Mouse (Mus musculus): ENCODE results near the gene Eef1akmt1. TPM values are rescaled to one million over a fixed set of nuclear protein-coding genes. Genes with fewer than 3 reads are reported as not detected.

The Eef1akmt1 gene
- total and polyA plus RNA-seq, 3 experiments: 1.1 to 39.7 (median 19.1) TPM

- Histone ChIP-seq H3K4me1 (ENCODE audit: insufficient read depth, low read depth, low read length) (no peaks in the 10 kb centered on the region; the same call in 1 of the 2 replicates), H3K9me3 (replicated peaks) (no peaks in the 10 kb centered on the region), H3K4me3 (ENCODE audit: low read depth, low read length) (no peak overlapping the region), H3K36me3 (replicated peaks) (peaks cover 64% of the 10 kb centered on the region), H3K27me3 (ENCODE audit: insufficient read depth, low read length) (no peaks in the 10 kb centered on the region)
- TF ChIP-seq TAL1 (conservative IDR thresholded peaks at IDR 0.05; ENCODE audit: low read depth, low read length) (no peak), CTCF (IDR thresholded peaks at IDR 0.05; ENCODE audit: low read depth, low read length) (no peak), GATA2 (IDR thresholded peaks at IDR 0.05; ENCODE audit: borderline replicate concordance, low read depth, low read length) (no peak), POLR2AphosphoS5 (IDR thresholded peaks at IDR 0.05; ENCODE audit: insufficient replicate concordance, low read depth, low read length) (no peak), GATA1 (IDR thresholded peaks at IDR 0.05; ENCODE audit: borderline replicate concordance, low read length) (no peak)
- no peak for DNase-seq (ENCODE audit: low spot score)
- no peak for ATAC-seq (ENCODE audit: extremely low read depth, insufficient number of reproducible peaks, low FRiP score, poor library complexity, severe bottlenecking)
Measured at GRCm38 (mm10) chr14:57552945-57553344, 18.5 kb downstream of the Eef1akmt1 start.

- Histone ChIP-seq H3K4me1 (ENCODE audit: insufficient read depth, low read depth, low read length) (peaks cover 3% of the 10 kb centered on the region), H3K9me3 (replicated peaks) (no peaks in the 10 kb centered on the region), H3K27me3 (ENCODE audit: insufficient read depth, low read length) (peaks cover 7% of the 10 kb centered on the region; the same call in 1 of the 2 replicates), H3K36me3 (replicated peaks) (peaks cover 28% of the 10 kb centered on the region), H3K4me3 (ENCODE audit: low read depth, low read length) (no peak overlapping the region)
- TF ChIP-seq CTCF (IDR thresholded peaks at IDR 0.05; ENCODE audit: low read depth, low read length): no peak
- TF ChIP-seq POLR2AphosphoS5 (IDR thresholded peaks at IDR 0.05; ENCODE audit: insufficient replicate concordance, low read depth, low read length): no peak
- no peak for TF ChIP-seq TAL1 (conservative IDR thresholded peaks at IDR 0.05; ENCODE audit: low read depth, low read length)
- no peak for TF ChIP-seq GATA1 (IDR thresholded peaks at IDR 0.05; ENCODE audit: borderline replicate concordance, low read length)
- TF ChIP-seq GATA2 (IDR thresholded peaks at IDR 0.05; ENCODE audit: borderline replicate concordance, low read depth, low read length): no peak
- DNase-seq (ENCODE audit: low spot score) (no peak), ATAC-seq (ENCODE audit: extremely low read depth, insufficient number of reproducible peaks, low FRiP score, poor library complexity, severe bottlenecking) (no peak)
Measured at GRCm38 (mm10) chr14:57547062-57547461, 24.4 kb downstream of the Eef1akmt1 start.

DNA sequence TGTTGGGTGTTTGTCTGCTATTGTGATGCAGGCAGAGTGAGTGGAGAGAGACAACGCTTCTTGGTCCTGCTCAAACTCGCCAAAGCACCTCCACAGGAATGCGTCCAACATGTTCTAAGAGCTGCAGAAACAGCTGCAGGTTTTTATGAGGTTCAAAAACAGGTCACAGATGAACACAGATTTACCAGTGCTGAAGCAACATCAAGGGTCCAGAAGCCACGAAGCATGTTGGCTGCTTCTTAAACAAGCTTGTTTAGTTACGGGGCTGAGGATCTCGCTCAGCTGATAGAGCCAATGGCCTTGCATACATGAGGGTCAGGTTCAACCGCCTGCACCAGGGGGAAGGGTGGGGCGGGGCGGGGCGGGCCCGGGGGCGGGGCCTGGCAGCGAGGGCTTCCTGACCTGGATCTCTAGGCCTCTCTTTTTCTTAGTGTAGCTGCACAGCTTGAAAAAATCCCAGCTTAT, 24.8 kb downstream of the Eef1akmt1 start:
- TF ChIP-seq POLR2AphosphoS5 (IDR thresholded peaks at IDR 0.05; ENCODE audit: insufficient replicate concordance, low read depth, low read length): no peak
- TF ChIP-seq TAL1 (conservative IDR thresholded peaks at IDR 0.05; ENCODE audit: low read depth, low read length): no peak
- TF ChIP-seq CTCF (IDR thresholded peaks at IDR 0.05; ENCODE audit: low read depth, low read length): no peak
- TF ChIP-seq GATA1 (IDR thresholded peaks at IDR 0.05; ENCODE audit: borderline replicate concordance, low read length): no peak
- no peak for TF ChIP-seq GATA2 (IDR thresholded peaks at IDR 0.05; ENCODE audit: borderline replicate concordance, low read depth, low read length)
- no peaks in the 10 kb centered on the region for H3K9me3 ChIP-seq (replicated peaks)
- H3K4me3 ChIP-seq (ENCODE audit: low read depth, low read length): no peak overlapping the region
- ATAC-seq (ENCODE audit: extremely low read depth, insufficient number of reproducible peaks, low FRiP score, poor library complexity, severe bottlenecking) (no peak), DNase-seq (ENCODE audit: low spot score) (no peak)
- H3K4me1 ChIP-seq (ENCODE audit: insufficient read depth, low read depth, low read length): peaks cover 3% of the 10 kb centered on the region
- peaks cover 28% of the 10 kb centered on the region for H3K36me3 ChIP-seq (replicated peaks)
- peaks cover 8% of the 10 kb centered on the region; the same call in 1 of the 2 replicates for H3K27me3 ChIP-seq (ENCODE audit: insufficient read depth, low read length)

DNA sequence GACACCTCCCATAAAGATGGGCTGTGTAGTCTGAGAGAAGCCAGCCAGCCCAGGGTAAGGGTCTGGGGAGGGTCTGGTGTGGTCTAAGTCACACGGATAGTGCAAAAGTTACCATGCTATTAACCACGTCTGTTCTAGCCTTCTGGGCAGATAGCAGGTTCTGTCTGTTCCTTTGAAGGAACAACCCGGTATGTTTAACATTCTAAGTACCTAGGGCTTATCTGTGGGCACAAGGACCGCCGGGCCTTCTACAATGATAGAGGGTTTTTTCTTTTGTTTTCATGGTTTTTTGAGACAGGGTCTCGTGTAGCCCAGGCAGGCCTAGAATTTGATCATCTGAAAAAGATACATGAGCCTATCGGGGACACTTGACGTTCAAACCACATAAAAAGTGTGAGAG, 25.3 kb downstream of the Eef1akmt1 start:
- peaks cover 9% of the 10 kb centered on the region for H3K27me3 ChIP-seq (ENCODE audit: insufficient read depth, low read length)
- peaks cover 3% of the 10 kb centered on the region for H3K4me1 ChIP-seq (ENCODE audit: insufficient read depth, low read depth, low read length)
- H3K9me3 ChIP-seq (replicated peaks): no peaks in the 10 kb centered on the region
- H3K36me3 ChIP-seq (replicated peaks): peaks cover 28% of the 10 kb centered on the region
- DNase-seq (ENCODE audit: low spot score): no peak
- ATAC-seq (ENCODE audit: extremely low read depth, insufficient number of reproducible peaks, low FRiP score, poor library complexity, severe bottlenecking): no peak
- H3K4me3 ChIP-seq (ENCODE audit: low read depth, low read length): no peak overlapping the region
- TF ChIP-seq CTCF (IDR thresholded peaks at IDR 0.05; ENCODE audit: low read depth, low read length) (no peak), POLR2AphosphoS5 (IDR thresholded peaks at IDR 0.05; ENCODE audit: insufficient replicate concordance, low read depth, low read length) (no peak), TAL1 (conservative IDR thresholded peaks at IDR 0.05; ENCODE audit: low read depth, low read length) (no peak)

DNA sequence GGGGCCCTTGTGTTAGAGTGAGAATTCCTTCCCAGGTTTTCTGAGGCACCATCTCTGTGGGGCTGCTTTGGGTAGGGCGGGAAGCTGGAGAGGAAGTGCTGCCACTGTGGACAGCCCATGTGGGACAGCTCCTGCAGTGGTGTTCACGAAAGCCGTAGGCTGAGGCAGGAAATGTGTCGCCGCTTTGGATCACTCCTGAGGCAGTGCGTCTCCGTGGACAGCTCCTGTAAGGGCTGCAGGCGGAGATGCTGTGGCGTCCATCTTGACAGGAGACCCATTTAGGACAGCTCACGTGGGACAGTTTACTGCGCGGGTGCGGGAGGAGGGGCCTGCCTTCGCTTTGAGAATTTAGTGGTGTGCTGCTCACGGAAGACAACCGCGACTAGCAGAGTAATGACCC, 25.9 kb downstream of the Eef1akmt1 start:
- DNase-seq (ENCODE audit: low spot score): no peak
- no peak for ATAC-seq (ENCODE audit: extremely low read depth, insufficient number of reproducible peaks, low FRiP score, poor library complexity, severe bottlenecking)
- peaks cover 15% of the 10 kb centered on the region for H3K27me3 ChIP-seq (ENCODE audit: insufficient read depth, low read length)
- no peak overlapping the region for H3K4me3 ChIP-seq (ENCODE audit: low read depth, low read length)
- peaks cover 3% of the 10 kb centered on the region for H3K4me1 ChIP-seq (ENCODE audit: insufficient read depth, low read depth, low read length)
- TF ChIP-seq GATA1 (IDR thresholded peaks at IDR 0.05; ENCODE audit: borderline replicate concordance, low read length) (no peak), POLR2AphosphoS5 (IDR thresholded peaks at IDR 0.05; ENCODE audit: insufficient replicate concordance, low read depth, low read length) (no peak), GATA2 (IDR thresholded peaks at IDR 0.05; ENCODE audit: borderline replicate concordance, low read depth, low read length) (no peak), TAL1 (conservative IDR thresholded peaks at IDR 0.05; ENCODE audit: low read depth, low read length) (no peak), CTCF (IDR thresholded peaks at IDR 0.05; ENCODE audit: low read depth, low read length) (no peak)
- H3K9me3 ChIP-seq (replicated peaks): no peaks in the 10 kb centered on the region
- peaks cover 25% of the 10 kb centered on the region for H3K36me3 ChIP-seq (replicated peaks)

GRCm38 (mm10) chr14:57543420-57544039, 27.9 kb downstream of the Eef1akmt1 start:
- Histone ChIP-seq H3K36me3 (replicated peaks) (peaks cover 6% of the 10 kb centered on the region), H3K4me3 (ENCODE audit: low read depth, low read length) (no peak overlapping the region), H3K27me3 (ENCODE audit: insufficient read depth, low read length) (peaks cover 25% of the 10 kb centered on the region), H3K9me3 (replicated peaks) (no peaks in the 10 kb centered on the region), H3K4me1 (ENCODE audit: insufficient read depth, low read depth, low read length) (peaks cover 3% of the 10 kb centered on the region)
- no peak for ATAC-seq (ENCODE audit: extremely low read depth, insufficient number of reproducible peaks, low FRiP score, poor library complexity, severe bottlenecking)
- DNase-seq (ENCODE audit: low spot score): no peak
- TF ChIP-seq POLR2AphosphoS5 (IDR thresholded peaks at IDR 0.05; ENCODE audit: insufficient replicate concordance, low read depth, low read length) (no peak), GATA2 (IDR thresholded peaks at IDR 0.05; ENCODE audit: borderline replicate concordance, low read depth, low read length) (no peak), CTCF (IDR thresholded peaks at IDR 0.05; ENCODE audit: low read depth, low read length) (no peak), TAL1 (conservative IDR thresholded peaks at IDR 0.05; ENCODE audit: low read depth, low read length) (no peak), GATA1 (IDR thresholded peaks at IDR 0.05; ENCODE audit: borderline replicate concordance, low read length) (no peak)

Data from G1E (cell line).